Mouse (Mus musculus) neutrophil, adult 5-6 weeks (primary cell): ENCODE measurements around the gene Surf1. TPM values are rescaled to one million over a fixed set of nuclear protein-coding genes. Genes with fewer than 3 reads are reported as not detected.
A peak's percentile ranks its signal among the peaks of the same experiment; 100 is the strongest.

ENCODE experiments used
- ATAC-seq: fragments of 151-379, 151-347 bp; 2 replicates; pipeline ENCODE4 v1.8.0; 2017; ENCODE audit warnings: mild to moderate bottlenecking, moderate TSS enrichment; ENCODE audit not compliant: insufficient number of reproducible peaks, poor library complexity, low FRiP score, severe bottlenecking; ENCODE audit errors: extremely low read depth
- total RNA-seq: library from RNA; stranded (forward); fragments of 200-1000 nt; gene quantifications from 2 replicates; pipeline ENCODE4 v1.2.3, GENCODE M21; 2017

The Surf1 gene
- total RNA-seq, 1 experiment from 2014 or later, result 91.8 TPM

- peak; percentile 52 for ATAC-seq
Observed at GRCm38 (mm10) chr2:26930390-26930789, 14.1 kb upstream of the Surf1 start.

GRCm38 (mm10) chr2:26927745-26928476 lies 11.6 kb upstream of the Surf1 start:
- ATAC-seq, result no peak

- ATAC-seq, result no peak
Observed at GRCm38 (mm10) chr2:26921784-26922183, 5.5 kb upstream of the Surf1 start.

GRCm38 (mm10) chr2:26920190-26920855 lies 4.0 kb upstream of the Surf1 start:
- ATAC-seq, result no peak

- ATAC-seq, result no peak
Observed at GRCm38 (mm10) chr2:26919684-26920083, 3.4 kb upstream of the Surf1 start.

- ATAC-seq, result no peak
Observed at GRCm38 (mm10) chr2:26916738-26917137, 408 bp upstream of the Surf1 start.

- ATAC-seq, result no peak
Observed at GRCm38 (mm10) chr2:26914148-26914941, 2.0 kb downstream of the Surf1 start.

GRCm38 (mm10) chr2:26913416-26914147 lies 2.7 kb downstream of the Surf1 start:
- ATAC-seq, result no peak

- ATAC-seq, result no peak
Observed at GRCm38 (mm10) chr2:26912253-26912770, 4.0 kb downstream of the Surf1 start.

- ATAC-seq, result no peak
Observed at GRCm38 (mm10) chr2:26910994-26911765, 5.2 kb downstream of the Surf1 start.

- peak; percentile 82 for ATAC-seq
Observed at GRCm38 (mm10) chr2:26910124-26910993, 6.0 kb downstream of the Surf1 start, which contains the start of the genes Med22 and Rpl7a. Gene Med22, minus strand, starts transcription at chr2:26910677. Gene Rpl7a, plus strand, starts transcription at chr2:26910764.

GRCm38 (mm10) chr2:26909387-26909784 lies 6.9 kb downstream of the Surf1 start:
- no peak for ATAC-seq

GRCm38 (mm10) chr2:26908710-26909386 lies 7.5 kb downstream of the Surf1 start:
- ATAC-seq, result no peak

- no peak for ATAC-seq
Observed at GRCm38 (mm10) chr2:26907109-26907508, 9.2 kb downstream of the Surf1 start.

- ATAC-seq, result no peak
Observed at GRCm38 (mm10) chr2:26906431-26906830, 9.9 kb downstream of the Surf1 start.

- ATAC-seq, result no peak
Observed at GRCm38 (mm10) chr2:26905936-26906335, 10.4 kb downstream of the Surf1 start.

- ATAC-seq, result no peak
Observed at GRCm38 (mm10) chr2:26903311-26903710, 13.0 kb downstream of the Surf1 start.
